In genomic region chr2:77341575-77342332, GRCm38 (mm10) we compare ENCODE assay signal across 8 mouse cellular contexts.
DNase-seq lines count a peak whose midpoint lies in the region; ATAC-seq lines count a peak whose summit lies in the region.

No protein-coding gene starts in this region.

- no peaks in the 10 kb centered on the region for H3K4me1 ChIP-seq in hindbrain, embryonic 13.5 days (replicated peaks)

- no peaks in the 10 kb centered on the region for H3K27me3 ChIP-seq in hindbrain, embryonic 13.5 days

- H3K27ac ChIP-seq in hindbrain, embryonic 13.5 days: no peak overlapping the region

- no peak overlapping the region for H3K4me2 ChIP-seq in hindbrain, embryonic 13.5 days

- peak; percentile 46; the same call in 1 of the 2 replicates for ATAC-seq in hindbrain, embryonic 13.5 days (ENCODE audit: low FRiP score)
- peak; percentile 99 for ATAC-seq in megakaryocyte, adult 5-6 weeks (ENCODE audit: poor library complexity, severe bottlenecking)

- no peaks in the 10 kb centered on the region for H3K36me3 ChIP-seq in hindbrain, embryonic 13.5 days

- WGBS in hindbrain, embryonic 13.5 days: 47% methylated on average over 12 of the region's 12 CpGs

- H3K9ac ChIP-seq in hindbrain, embryonic 13.5 days: no peak overlapping the region

- DNase-seq in R1 (ENCODE audit: low read depth, low spot score): peak; percentile 94
- DNase-seq in cerebellum, adult 9-10 months: peak; percentile 95
- peak; percentile 86 to 96 for DNase-seq in frontal cortex, postnatal 14 days (ENCODE audit: low spot score in 2 of 2)
- DNase-seq in layer of hippocampus, postnatal 14 days (ENCODE audit: low spot score in 2 of 2): peak; percentile 94 to 95
- peak; percentile 91 for DNase-seq in right cerebral cortex, postnatal 25 days
- peak; percentile 97 for DNase-seq in urinary bladder, postnatal 25 days (ENCODE audit: low spot score)

- no peak overlapping the region for H3K4me3 ChIP-seq in hindbrain, embryonic 13.5 days

- no peaks in the 10 kb centered on the region for H3K9me3 ChIP-seq in hindbrain, embryonic 13.5 days
